Mouse (Mus musculus) MEL-GATA-1-ER (cell line): ENCODE results near the gene Sbno2.

ENCODE experiments used
- DNase-seq: peaks from one replicate; pipeline ENCODE4 v3.0.0-alpha.2; 2012; ENCODE audit warnings: low read depth; ENCODE audit errors: extremely low read depth

The Sbno2 gene

GRCm38 (mm10) chr10:80019471-80020131 lies 85.8 kb downstream of the Sbno2 start:
- no peak for DNase-seq

- no peak for DNase-seq
Measured at GRCm38 (mm10) chr10:80018739-80019297, 86.6 kb downstream of the Sbno2 start.

- DNase-seq = no peak
Measured at GRCm38 (mm10) chr10:80017771-80018170, 87.6 kb downstream of the Sbno2 start.

GRCm38 (mm10) chr10:80017361-80017760 lies 88.0 kb downstream of the Sbno2 start:
- no peak for DNase-seq

GRCm38 (mm10) chr10:80016931-80017330 lies 88.4 kb downstream of the Sbno2 start:
- no peak for DNase-seq

- peak; percentile 84 for DNase-seq
Measured at GRCm38 (mm10) chr10:80016511-80016910, 88.9 kb downstream of the Sbno2 start, which contains the start of gene Arhgap45. Gene Arhgap45, plus strand, starts transcription at chr10:80016653.

DNA sequence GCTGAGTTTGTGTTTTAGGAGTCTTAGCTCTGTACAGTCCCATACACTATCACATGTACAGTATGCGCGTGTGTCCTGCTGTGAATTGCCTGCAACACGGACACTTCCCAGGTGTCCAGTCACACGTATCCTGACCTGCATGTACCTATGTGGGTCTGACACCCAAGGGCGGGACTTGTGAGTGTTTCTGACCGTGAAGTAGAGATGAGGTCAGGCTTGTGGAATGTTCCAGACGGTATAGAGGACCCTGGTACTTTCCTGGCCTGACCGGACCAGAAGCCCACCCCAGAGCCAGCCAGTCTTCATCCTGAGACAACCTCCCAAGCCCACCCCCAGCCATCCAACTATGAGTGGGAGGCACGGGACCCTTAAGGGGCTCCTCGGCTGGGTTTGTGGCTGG lies 89.8 kb downstream of the Sbno2 start:
- DNase-seq = no peak

- no peak for DNase-seq
Measured at GRCm38 (mm10) chr10:80014484-80015290, 90.7 kb downstream of the Sbno2 start.

GRCm38 (mm10) chr10:80013609-80014008 lies 91.8 kb downstream of the Sbno2 start:
- no peak for DNase-seq

GRCm38 (mm10) chr10:80011740-80012139 lies 93.6 kb downstream of the Sbno2 start:
- no peak for DNase-seq
